Mouse (Mus musculus) forebrain, postnatal 0 days (tissue): ENCODE measurements around the gene Minos1. TPM values are rescaled to one million over a fixed set of nuclear protein-coding genes. Genes with fewer than 3 reads are reported as not detected.

Source experiments
- ATAC-seq: fragments of 200-750 bp; cut with Nextera tagmentation; 2 replicates; pipeline ENCODE4 v1.8.0; 2017; ENCODE audit warnings: mild to moderate bottlenecking, moderate library complexity
- DNase-seq: peaks from one replicate; pipeline ENCODE4 v3.0.0-alpha.2; 2015
- H3K27ac ChIP-seq: fragments of 300-500 bp; sonication (generic); 2 replicates; pipeline ENCODE4 v1.5.1; 2014; ENCODE audit warnings: low read depth, mild to moderate bottlenecking, antibody characterized with exemption, low read length, moderate library complexity, mixed read lengths
- H3K27me3 ChIP-seq: fragments of 300-500 bp; sonication (generic); 2 replicates; pipeline ENCODE4 v1.6.1; 2014; ENCODE audit warnings: mild to moderate bottlenecking, low read length, mixed read lengths; ENCODE audit not compliant: insufficient read depth
- H3K36me3 ChIP-seq: fragments of 300-500 bp; sonication (generic); 2 replicates; pipeline ENCODE4 v1.6.1; 2014; ENCODE audit warnings: mild to moderate bottlenecking, moderate library complexity; ENCODE audit not compliant: insufficient read depth
- H3K4me1 ChIP-seq: fragments of 300-500 bp; sonication (generic); 2 replicates; pipeline ENCODE4 v1.6.1; 2014; ENCODE audit warnings: antibody characterized with exemption; ENCODE audit not compliant: insufficient read depth
- H3K4me2 ChIP-seq: fragments of 300-500 bp; sonication (generic); 2 replicates; pipeline ENCODE4 v1.6.1; 2014; ENCODE audit warnings: low read depth, mild to moderate bottlenecking, moderate library complexity
- H3K4me3 ChIP-seq: fragments of 300-500 bp; sonication (generic); 2 replicates; pipeline ENCODE4 v1.5.1; 2014; ENCODE audit warnings: low read depth, low read length, mixed read lengths
- H3K9ac ChIP-seq: fragments of 300-500 bp; sonication (generic); 2 replicates; pipeline ENCODE4 v1.6.1; 2014; ENCODE audit warnings: mild to moderate bottlenecking
- H3K9me3 ChIP-seq: fragments of 300-500 bp; sonication (generic); 2 replicates; pipeline ENCODE4 v1.6.1; 2016; ENCODE audit warnings: low read length
- CTCF ChIP-seq: sonication (generic); IDR thresholded peaks from 2 replicates; pipeline ENCODE4 v1.5.1; 2016; ENCODE audit warnings: antibody characterized with exemption, control low read depth, low read depth
- WGBS: fragments of 180-500 bp; shearing (Covaris S2); extraction: QIAGEN DNeasy Blood & Tissue Kit; methylation state at CpG from one replicate; pipeline ENCODE4 v1.1.7; 2014; 5-methylcytosine and 5-hydroxymethylcytosine counted together
- polyA plus RNA-seq: library from polyadenylated mRNA; unstranded; fragments of >200 nt; fragmentation: Nextera tagmentation; extraction: Ambion mirVana; gene quantifications from 2 replicates; pipeline ENCODE4 v1.2.1, GENCODE M21; 2015
- total RNA-seq: library from RNA; depleted of rRNA; stranded (reverse); fragments of >200 nt; gene quantifications from 2 replicates; pipeline ENCODE4 v1.2.3, GENCODE M21; 2014

Minos1 gene
- total and polyA plus RNA-seq, 2 experiments from 2014 or later = 19.9 to 412 TPM

DNA sequence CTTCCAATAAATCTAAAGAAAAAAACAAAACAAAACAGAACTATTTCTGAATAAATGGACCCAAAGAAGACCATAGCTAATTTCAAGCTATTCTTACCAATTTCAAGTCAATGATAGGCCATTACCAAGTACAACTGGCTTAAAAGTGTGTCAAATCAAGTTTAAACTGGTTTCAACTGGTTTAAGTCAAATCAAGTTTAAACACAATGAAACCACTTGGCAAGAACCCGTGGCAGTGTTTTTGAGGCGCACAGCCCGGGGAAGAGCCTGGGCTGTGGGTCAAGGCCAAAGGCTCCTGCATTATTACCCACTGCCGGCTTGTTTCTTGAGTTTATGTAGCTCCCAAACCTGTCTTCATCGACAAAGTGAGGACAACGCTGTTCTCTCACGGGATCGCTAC lies 30.6 kb downstream of the Minos1 start:
- no peak overlapping the region for H3K27ac ChIP-seq
- DNase-seq (no peak), ATAC-seq (no peak)
- no peak for TF ChIP-seq CTCF
- no peak overlapping the region for H3K9ac ChIP-seq
- peaks cover 27% of the 10 kb centered on the region for H3K36me3 ChIP-seq
- no peaks in the 10 kb centered on the region for H3K4me1 ChIP-seq
- H3K27me3 ChIP-seq = no peaks in the 10 kb centered on the region
- no peak overlapping the region for H3K4me2 ChIP-seq
- WGBS = 84% methylated on average over 8 of the region's 8 CpGs
- no peaks in the 10 kb centered on the region for H3K9me3 ChIP-seq
- no peak overlapping the region for H3K4me3 ChIP-seq

DNA sequence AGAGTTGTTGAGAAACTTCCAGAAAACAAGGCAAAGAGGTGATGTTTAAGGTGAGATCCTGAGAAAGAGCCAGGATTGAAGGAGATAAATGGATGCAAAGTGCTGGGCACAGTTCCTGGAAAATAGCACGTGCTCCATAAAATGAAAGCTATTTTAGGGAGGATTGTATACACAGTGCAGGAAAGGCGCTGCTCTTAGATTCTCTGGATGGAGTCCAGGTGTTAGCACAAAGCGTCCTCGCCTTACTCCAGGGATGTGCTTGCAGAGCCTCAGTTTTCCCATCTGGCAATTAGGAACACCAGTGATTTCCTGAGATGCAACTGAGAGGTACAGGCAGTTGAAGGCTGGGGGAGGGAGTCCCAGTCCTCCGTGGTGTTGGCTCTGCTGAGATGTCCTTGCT lies 34.7 kb downstream of the Minos1 start:
- H3K9ac ChIP-seq = no peak overlapping the region
- peaks cover 19% of the 10 kb centered on the region for H3K27me3 ChIP-seq
- WGBS = 51% methylated on average over 5 of the region's 5 CpGs
- H3K27ac ChIP-seq = no peak overlapping the region
- DNase-seq (no peak), ATAC-seq (no peak)
- no peaks in the 10 kb centered on the region for H3K9me3 ChIP-seq
- no peaks in the 10 kb centered on the region for H3K36me3 ChIP-seq
- no peak for TF ChIP-seq CTCF
- no peak overlapping the region for H3K4me3 ChIP-seq
- H3K4me1 ChIP-seq = no peaks in the 10 kb centered on the region; the same call in 1 of the 2 replicates
- H3K4me2 ChIP-seq = no peak overlapping the region

DNA sequence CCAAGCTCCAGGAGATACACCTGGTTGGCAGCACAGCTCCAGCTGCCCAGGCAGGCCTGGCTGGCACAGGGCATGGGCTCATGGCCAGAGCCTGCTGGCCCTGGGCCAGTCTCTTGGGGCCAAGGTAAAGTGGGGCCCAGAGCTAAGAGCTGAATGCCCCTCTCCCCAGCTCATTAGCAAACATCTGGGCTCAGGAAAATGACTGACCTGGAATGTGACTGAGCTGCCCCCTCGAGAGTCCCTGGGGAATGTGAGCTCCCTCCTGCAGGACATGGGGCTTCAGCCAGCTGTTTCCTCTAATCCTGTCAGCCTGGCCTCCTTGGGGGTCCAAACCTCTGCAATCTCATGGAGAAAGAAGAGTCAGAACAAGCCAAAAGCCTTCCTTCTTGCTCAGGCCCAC lies 35.5 kb downstream of the Minos1 start:
- ATAC-seq (no peak), DNase-seq (no peak)
- WGBS = 33% methylated on average over 1 of the region's 1 CpGs
- H3K9ac ChIP-seq = no peak overlapping the region
- H3K4me3 ChIP-seq = no peak overlapping the region
- peaks cover 23% of the 10 kb centered on the region for H3K27me3 ChIP-seq
- no peak overlapping the region for H3K27ac ChIP-seq
- H3K9me3 ChIP-seq = no peaks in the 10 kb centered on the region
- no peaks in the 10 kb centered on the region for H3K36me3 ChIP-seq
- H3K4me2 ChIP-seq = no peak overlapping the region
- no peak for TF ChIP-seq CTCF
- no peaks in the 10 kb centered on the region; the same call in 1 of the 2 replicates for H3K4me1 ChIP-seq

DNA sequence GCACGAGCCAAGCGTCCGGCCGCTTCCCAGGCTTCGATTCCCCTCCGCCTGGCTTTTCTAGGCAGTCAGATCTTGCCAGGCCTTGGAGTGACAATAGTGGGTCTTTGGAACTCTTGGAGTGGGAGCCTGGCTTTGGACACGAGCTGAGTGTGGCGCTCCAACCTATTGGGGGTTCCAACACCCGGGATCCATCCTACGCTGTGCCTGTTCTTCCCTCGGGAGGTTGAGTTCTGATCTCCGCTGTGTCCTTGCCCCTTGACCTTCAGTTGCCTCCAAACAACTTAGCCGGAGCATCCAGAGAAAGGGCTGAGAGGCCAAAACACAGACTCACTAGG lies 37.8 kb downstream of the Minos1 start:
- H3K27ac ChIP-seq = no peak overlapping the region
- H3K9me3 ChIP-seq = no peaks in the 10 kb centered on the region
- peaks cover 23% of the 10 kb centered on the region for H3K27me3 ChIP-seq
- H3K4me2 ChIP-seq = peak overlapping the region; percentile 92
- peak overlapping the region; percentile 51 for H3K4me3 ChIP-seq
- ATAC-seq = no peak
- WGBS = 34% methylated on average over 13 of the region's 13 CpGs
- no peaks in the 10 kb centered on the region for H3K36me3 ChIP-seq
- peak overlapping the region; percentile 53; the same call in 1 of the 2 replicates for H3K9ac ChIP-seq
- no peaks in the 10 kb centered on the region; the same call in 1 of the 2 replicates for H3K4me1 ChIP-seq
- TF ChIP-seq CTCF = no peak
- DNase-seq = no peak

DNA sequence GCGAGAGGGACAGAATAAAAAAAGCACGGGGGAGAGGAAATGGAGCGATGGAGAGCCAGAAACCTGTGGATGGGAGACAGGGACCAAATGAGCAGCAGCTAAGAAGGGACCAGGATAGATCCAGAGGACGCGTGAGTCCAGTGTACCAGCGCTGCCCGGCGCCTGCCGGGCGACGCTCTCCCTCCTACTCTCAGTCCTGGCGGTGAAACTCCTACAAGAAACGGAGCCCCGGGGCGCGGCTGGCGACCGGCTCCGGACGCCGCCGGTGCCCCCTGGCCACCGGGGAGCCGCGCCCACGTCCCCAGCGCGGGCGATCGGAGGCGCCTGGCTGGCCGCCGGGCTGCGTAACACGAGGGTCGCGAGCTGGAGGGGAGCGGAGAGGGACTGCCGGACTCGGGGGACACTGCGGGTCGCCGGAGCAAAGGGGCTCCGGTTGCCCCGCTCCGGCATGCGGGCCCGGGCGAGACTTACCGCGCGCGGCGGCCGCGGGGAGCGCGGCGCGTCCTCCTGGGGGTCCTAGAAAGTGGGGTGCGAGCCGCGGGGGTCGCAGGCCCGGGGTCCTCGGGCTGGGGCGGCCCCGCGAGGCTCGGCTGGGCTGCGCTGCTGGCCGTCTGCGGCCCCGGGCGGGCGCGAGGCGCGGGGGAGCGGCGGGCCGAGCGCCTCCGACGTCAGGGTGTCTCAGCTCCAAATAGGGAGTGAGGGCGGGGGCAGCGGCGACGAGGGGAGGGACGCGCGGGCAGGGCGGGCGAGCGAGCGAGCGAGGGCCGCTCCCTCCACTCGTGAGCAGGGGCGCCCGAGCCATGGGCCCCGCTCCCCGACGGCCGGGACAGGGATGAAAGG lies 38.3 kb downstream of the Minos1 start, which contains the start of gene Nbl1:
Nbl1 (minus strand) TSS at position 638 of the 840 bp plus-strand sequence.
- Histone ChIP-seq H3K27me3 (peaks cover 23% of the 10 kb centered on the region), H3K36me3 (no peaks in the 10 kb centered on the region), H3K4me1 (no peaks in the 10 kb centered on the region; the same call in 1 of the 2 replicates), H3K9me3 (no peaks in the 10 kb centered on the region), H3K4me2 (peak within 1 kb of the TSS; percentile 92), H3K27ac (no peak within 1 kb of the TSS), H3K9ac (peak within 1 kb of the TSS; percentile 53), H3K4me3 (peak within 1 kb of the TSS; percentile 51)
- no peak for TF ChIP-seq CTCF
- ATAC-seq (peak; percentile 40), DNase-seq (no peak)
- WGBS = 2% methylated on average over 100 of the region's 105 CpGs

DNA sequence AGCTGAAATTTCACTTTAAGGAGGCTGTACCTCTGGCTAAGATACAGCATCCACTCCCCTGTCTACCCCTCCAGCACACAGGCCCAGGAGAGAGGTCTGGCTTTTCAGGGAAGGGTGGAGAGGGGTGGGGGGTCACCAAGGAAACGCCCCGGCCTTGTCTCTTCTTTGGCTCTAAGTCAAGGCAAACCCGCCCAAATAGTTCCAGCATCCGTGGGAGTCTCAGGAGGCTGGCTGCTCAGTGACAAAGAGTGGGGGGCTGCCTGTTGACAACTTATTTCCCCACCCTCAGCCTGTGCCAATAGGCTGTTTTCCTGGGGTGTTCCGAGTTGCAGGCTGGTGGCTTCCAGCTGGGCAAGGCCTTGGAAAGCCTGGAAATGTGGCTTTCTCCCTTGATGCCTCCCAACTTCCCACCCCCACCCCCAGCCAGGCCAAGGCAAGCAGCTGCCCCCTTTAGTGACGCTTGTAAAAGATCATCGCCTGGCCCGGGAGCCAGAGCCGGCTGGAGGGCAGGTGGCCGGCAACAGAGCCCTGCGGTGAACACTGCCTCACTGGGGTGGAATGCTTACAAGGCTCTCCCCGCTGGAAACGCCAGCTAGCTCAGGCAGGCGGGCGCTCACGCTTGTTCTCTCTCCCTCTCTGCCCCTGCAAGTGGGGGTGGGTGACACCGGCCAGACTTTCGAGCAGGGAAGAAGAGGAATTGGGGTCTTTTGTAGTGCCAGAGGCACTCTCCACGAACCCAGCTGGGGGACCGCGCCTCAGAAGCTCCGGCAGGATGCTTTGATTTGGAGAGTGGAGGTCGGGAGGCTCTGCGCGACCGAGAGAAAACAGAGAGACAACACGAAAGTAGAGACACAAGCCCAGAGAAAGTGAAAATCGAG lies 39.2 kb downstream of the Minos1 start:
- Histone ChIP-seq H3K4me3 (peak overlapping the region; percentile 51), H3K9me3 (no peaks in the 10 kb centered on the region), H3K27me3 (peaks cover 23% of the 10 kb centered on the region), H3K9ac (peak overlapping the region; percentile 53), H3K36me3 (no peaks in the 10 kb centered on the region), H3K27ac (no peak overlapping the region), H3K4me2 (peak overlapping the region; percentile 92), H3K4me1 (no peaks in the 10 kb centered on the region; the same call in 1 of the 2 replicates)
- ATAC-seq = peak; percentile 40
- DNase-seq = peak; percentile 33
- 6% methylated on average over 28 of the region's 28 CpGs for WGBS
- TF ChIP-seq CTCF = no peak
